Mouse (Mus musculus) MEL (cell line): ENCODE results near the gene Cox4i2. TPM values are rescaled to one million over a fixed set of nuclear protein-coding genes. Genes with fewer than 3 reads are reported as not detected.

Source experiments
- DNase-seq: peaks from one replicate; pipeline ENCODE4 v3.0.0; 2011; ENCODE audit warnings: low read depth, low spot score
- H3K27ac ChIP-seq: 2 replicates; pipeline ENCODE4 v1.5.1; 2012; ENCODE audit warnings: low read depth, mild to moderate bottlenecking, control low read depth, low read length, moderate library complexity; ENCODE audit not compliant: control insufficient read depth
- H3K27me3 ChIP-seq, 2 experiments: fragments of 150-350 bp in 1 of 2; sonication (generic) in 1 of 2; 2 replicates each; pipeline ENCODE4 v1.6.1; 2012; ENCODE audit warnings: low read length in 2 of 2, mild to moderate bottlenecking in 2 of 2, improper control_type of control experiment in 1 of 2, moderate library complexity in 1 of 2; ENCODE audit not compliant: insufficient read depth in 2 of 2, control insufficient read depth in 1 of 2
- H3K36me3 ChIP-seq, 2 experiments: 2 replicates each; pipeline ENCODE4 v1.6.1; 2012 to 2014; ENCODE audit warnings: low read length in 2 of 2, improper control_type of control experiment in 1 of 2, inconsistent platforms in 1 of 2, mild to moderate bottlenecking in 1 of 2; ENCODE audit not compliant: insufficient read depth in 2 of 2, control insufficient read depth in 1 of 2
- H3K4me1 ChIP-seq, 2 experiments: fragments of 150-350 bp in 1 of 2; sonication (generic) in 1 of 2; 2 replicates each; pipeline ENCODE4 v1.6.1; 2012; ENCODE audit warnings: low read length in 2 of 2, improper control_type of control experiment in 1 of 2, mild to moderate bottlenecking in 1 of 2; ENCODE audit not compliant: insufficient read depth in 2 of 2, control insufficient read depth in 1 of 2
- H3K4me3 ChIP-seq, 2 experiments: fragments of 150-350 bp in 1 of 2; sonication (generic) in 1 of 2; 2 replicates each; pipeline ENCODE4 v1.5.1; 2012; ENCODE audit warnings: low read depth in 2 of 2, low read length in 2 of 2, mild to moderate bottlenecking in 2 of 2, moderate library complexity in 2 of 2, control low read depth in 1 of 2, improper control_type of control experiment in 1 of 2; ENCODE audit not compliant: control insufficient read depth in 1 of 2, insufficient read depth in 1 of 2
- H3K79me2 ChIP-seq: 2 replicates; pipeline ENCODE4 v1.6.1; 2012; ENCODE audit warnings: mild to moderate bottlenecking, low read length, moderate library complexity; ENCODE audit not compliant: control insufficient read depth, poor library complexity, insufficient read depth
- H3K9ac ChIP-seq: 2 replicates; pipeline ENCODE4 v1.6.1; 2012; ENCODE audit warnings: low read depth, mild to moderate bottlenecking, control low read depth, low read length, moderate library complexity; ENCODE audit not compliant: control insufficient read depth, poor library complexity, severe bottlenecking
- H3K9me3 ChIP-seq: fragments of 150-350 bp; sonication (generic); replicated peaks from 2 replicates; pipeline ENCODE4 v1.6.1; 2012; ENCODE audit warnings: mild to moderate bottlenecking, low read length, improper control_type of control experiment, moderate library complexity; ENCODE audit not compliant: insufficient read depth
- CHD1 ChIP-seq: IDR thresholded peaks from 2 replicates; pipeline ENCODE4 v1.6.1; 2012; ENCODE audit warnings: low read depth, mild to moderate bottlenecking, inconsistent platforms, low read length, improper control_type of control experiment
- ELF1 ChIP-seq: IDR thresholded peaks from 2 replicates; pipeline ENCODE4 v1.6.1; 2014; ENCODE audit warnings: low read depth, mild to moderate bottlenecking, inconsistent platforms, low read length, improper control_type of control experiment, moderate library complexity
- EP300 ChIP-seq, 2 experiments: IDR thresholded peaks; 2 replicates each; pipeline ENCODE4 v1.6.1; 2011; ENCODE audit warnings: improper control_type of control experiment in 2 of 2, low read length in 2 of 2, low read depth in 1 of 2, mild to moderate bottlenecking in 1 of 2
- ETS1 ChIP-seq: IDR thresholded peaks from 2 replicates; pipeline ENCODE4 v1.6.1; 2012; ENCODE audit warnings: low read depth, mild to moderate bottlenecking, inconsistent platforms, low read length, improper control_type of control experiment, moderate library complexity
- GABPA ChIP-seq: IDR thresholded peaks from 2 replicates; pipeline ENCODE4 v1.6.1; 2012; ENCODE audit warnings: low read depth, mild to moderate bottlenecking, inconsistent platforms, low read length, improper control_type of control experiment, moderate library complexity
- GATA1 ChIP-seq: IDR thresholded peaks from 2 replicates; pipeline ENCODE4 v1.6.1; 2011; ENCODE audit warnings: low read depth, low read length, improper control_type of control experiment
- HCFC1 ChIP-seq: IDR thresholded peaks from 2 replicates; pipeline ENCODE4 v1.6.1; 2012; ENCODE audit warnings: low read depth, mild to moderate bottlenecking, inconsistent platforms, low read length, improper control_type of control experiment, moderate library complexity
- JUND ChIP-seq: IDR thresholded peaks from 2 replicates; pipeline ENCODE4 v1.6.1; 2011; ENCODE audit warnings: low read depth, mild to moderate bottlenecking, improper control_type of control experiment, low read length
- KAT2A ChIP-seq: conservative IDR thresholded peaks from 2 replicates; pipeline ENCODE4 v1.6.1; 2012; ENCODE audit warnings: low read depth, low read length, improper control_type of control experiment, inconsistent platforms
- MYC ChIP-seq: IDR thresholded peaks from 2 replicates; pipeline ENCODE4 v1.6.1; 2011; ENCODE audit warnings: low read depth, mild to moderate bottlenecking, low read length, improper control_type of control experiment, moderate library complexity
- NELFE ChIP-seq: IDR thresholded peaks from 2 replicates; pipeline ENCODE4 v1.6.1; 2011; ENCODE audit warnings: low read depth, low read length, improper control_type of control experiment
- SIN3A ChIP-seq: IDR thresholded peaks from 2 replicates; pipeline ENCODE4 v1.6.1; 2012; ENCODE audit warnings: low read length, improper control_type of control experiment, inconsistent platforms
- SMC3 ChIP-seq: IDR thresholded peaks from 2 replicates; pipeline ENCODE4 v1.6.1; 2011; ENCODE audit warnings: low read depth, low read length, improper control_type of control experiment
- TAL1 ChIP-seq: IDR thresholded peaks from 2 replicates; pipeline ENCODE4 v1.6.1; 2012; ENCODE audit warnings: mild to moderate bottlenecking, inconsistent platforms, low read length, moderate library complexity, mixed read lengths
- USF1 ChIP-seq: IDR thresholded peaks from 2 replicates; pipeline ENCODE4 v1.6.1; 2014; ENCODE audit warnings: low read depth, mild to moderate bottlenecking, inconsistent platforms, low read length, improper control_type of control experiment, moderate library complexity
- USF2 ChIP-seq, 2 experiments: IDR thresholded peaks; 2 replicates each; pipeline ENCODE4 v1.6.1; 2011 to 2012; ENCODE audit warnings: improper control_type of control experiment in 2 of 2, low read length in 2 of 2, borderline replicate concordance in 1 of 2, inconsistent platforms in 1 of 2, low read depth in 1 of 2, mild to moderate bottlenecking in 1 of 2; ENCODE audit not compliant: insufficient read depth in 1 of 2
- ZKSCAN1 ChIP-seq: IDR thresholded peaks from 2 replicates; pipeline ENCODE4 v1.6.1; 2012; ENCODE audit warnings: low read depth, mild to moderate bottlenecking, inconsistent platforms, low read length, improper control_type of control experiment, moderate library complexity
- polyA plus RNA-seq, 2 experiments: library from polyadenylated mRNA; stranded (reverse) in 1 of 2; unstranded in 1 of 2; fragments of >175 nt in 1 of 2; fragments of >200 nt in 1 of 2; gene quantifications; 2 replicates each; pipeline versions ENCODE4 v1.2.1 to v1.2.4; 2012; ENCODE audit warnings: low replicate concordance in 2 of 2, low read depth in 1 of 2; ENCODE audit not compliant: insufficient read length in 2 of 2, insufficient read depth in 1 of 2, missing spikeins in 1 of 2
- total RNA-seq: library from RNA; depleted of rRNA; stranded (reverse); fragments of 300-350 nt; gene quantifications from 2 replicates; pipeline ENCODE4 v1.2.3, GENCODE M21; 2012

Cox4i2 gene
- total and polyA plus RNA-seq, 3 experiments = 0.17 TPM; not detected in 2

- no peak for DNase-seq
- Histone ChIP-seq H3K27ac (no peak overlapping the region), H3K4me1 (no peaks in the 10 kb centered on the region), H3K36me3 (no peaks in the 10 kb centered on the region), H3K79me2 (no peaks in the 10 kb centered on the region), H3K4me3 (no peak overlapping the region), H3K9me3 (no peaks in the 10 kb centered on the region), H3K9ac (no peak overlapping the region), H3K27me3 (no peaks in the 10 kb centered on the region; a peak in 1 of 4 replicates)
- no peak for TF ChIP-seq KAT2A
- no peak for TF ChIP-seq CHD1
- no peak for TF ChIP-seq GATA1
- TF ChIP-seq ETS1 = no peak
- no peak for TF ChIP-seq EP300 (IDR thresholded peaks at IDR 0.05; ENCODE audit: low read depth in 1 of 2, low read length in 2 of 2)
- no peak for TF ChIP-seq MYC
- no peak for TF ChIP-seq USF1
- no peak for TF ChIP-seq SMC3
- TF ChIP-seq ELF1 = no peak
- no peak for TF ChIP-seq JUND
Measured at GRCm38 (mm10) chr2:152729636-152730020, 24.3 kb upstream of the Cox4i2 start.

- Histone ChIP-seq H3K36me3 (peaks cover 0 to 7% of the 10 kb centered on the region in 2 experiments; a peak in 2 of 4 replicates), H3K27ac (no peak overlapping the region), H3K9ac (no peak overlapping the region), H3K27me3 (no peaks in the 10 kb centered on the region; a peak in 1 of 4 replicates), H3K79me2 (peaks cover 18% of the 10 kb centered on the region), H3K4me1 (peaks cover 0 to 16% of the 10 kb centered on the region in 2 experiments; a peak in 2 of 4 replicates), H3K9me3 (no peaks in the 10 kb centered on the region), H3K4me3 (no peak overlapping the region)
- peak; percentile 26 for DNase-seq
- TF ChIP-seq TAL1 (no peak), GABPA (no peak), ZKSCAN1 (no peak), USF2 (IDR thresholded peaks at IDR 0.05; ENCODE audit: borderline replicate concordance in 1 of 2, insufficient read depth in 1 of 2, low read depth in 1 of 2, low read length in 2 of 2) (no peak), NELFE (no peak), HCFC1 (no peak), SIN3A (no peak)
Measured at GRCm38 (mm10) chr2:152733201-152733600, 20.8 kb upstream of the Cox4i2 start.
